Mouse (Mus musculus) heart, embryonic 10.5 days (tissue): ENCODE results near the gene Dbt. TPM values are rescaled to one million over a fixed set of nuclear protein-coding genes. Genes with fewer than 3 reads are reported as not detected.

Experiments
- DNase-seq: peaks from one replicate; pipeline ENCODE4 v3.0.0-alpha.2; 2017; ENCODE audit warnings: low spot score
- H3K27ac ChIP-seq: fragments of 300-500 bp; sonication (generic); 2 replicates; pipeline ENCODE4 v1.5.1; 2016; ENCODE audit warnings: mild to moderate bottlenecking
- H3K27me3 ChIP-seq: fragments of 300-500 bp; sonication (generic); 2 replicates; pipeline ENCODE4 v1.6.1; 2016; ENCODE audit warnings: mild to moderate bottlenecking; ENCODE audit not compliant: poor library complexity, insufficient read depth, severe bottlenecking
- H3K36me3 ChIP-seq: fragments of 300-500 bp; sonication (generic); 2 replicates; pipeline ENCODE4 v1.6.1; 2016; ENCODE audit warnings: mild to moderate bottlenecking, moderate library complexity
- H3K4me1 ChIP-seq: fragments of 300-500 bp; sonication (generic); 2 replicates; pipeline ENCODE4 v1.6.1; 2016; ENCODE audit warnings: mild to moderate bottlenecking
- H3K4me3 ChIP-seq: fragments of 300-500 bp; sonication (generic); 2 replicates; pipeline ENCODE4 v1.5.1; 2016; ENCODE audit warnings: mild to moderate bottlenecking, moderate library complexity
- H3K9me3 ChIP-seq: fragments of 300-500 bp; sonication (generic); 2 replicates; pipeline ENCODE4 v1.6.1; 2016; ENCODE audit warnings: mild to moderate bottlenecking, moderate library complexity
- WGBS: fragments of 180-500 bp; shearing (Covaris S2); methylation state at CpG from one replicate; pipeline ENCODE4 v1.1.7; 2016; 5-methylcytosine and 5-hydroxymethylcytosine counted together
- polyA plus RNA-seq: library from polyadenylated mRNA; unstranded; fragments of >200 nt; fragmentation: Nextera tagmentation; extraction: Ambion mirVana; gene quantifications from 2 replicates; pipeline ENCODE4 v1.2.1, GENCODE M21; 2016

Dbt gene
- polyA plus RNA-seq = 23.7 and 27.0 TPM in 2 replicates

- Histone ChIP-seq H3K9me3 (no peaks in the 10 kb centered on the region), H3K27me3 (no peaks in the 10 kb centered on the region), H3K4me3 (peak within 1 kb of the TSS; percentile 74), H3K4me1 (peaks cover 22% of the 10 kb centered on the region), H3K27ac (peak within 1 kb of the TSS; percentile 83), H3K36me3 (no peaks in the 10 kb centered on the region; the same call in 1 of the 2 replicates)
- DNase-seq = peak; percentile 97
- under 1% methylated on average over 36 of the region's 36 CpGs for WGBS
Measured at GRCm38 (mm10) chr3:116512904-116513716, at the start of gene Dbt. Dbt (plus strand) TSS chr3:116513070.

GRCm38 (mm10) chr3:116464318-116464717 is 48.6 kb upstream of the Dbt start:
- no peak for DNase-seq
- WGBS = 77% methylated on average over 2 of the region's 2 CpGs
- Histone ChIP-seq H3K9me3 (no peaks in the 10 kb centered on the region), H3K27ac (no peak overlapping the region), H3K4me3 (no peak overlapping the region), H3K4me1 (0 out of 2 replicates have a peak, but pooled peaks cover 8% of the 10 kb centered on the region), H3K36me3 (no peaks in the 10 kb centered on the region), H3K27me3 (no peaks in the 10 kb centered on the region)

GRCm38 (mm10) chr3:116465709-116466108 is 47.2 kb upstream of the Dbt start:
- H3K9me3 ChIP-seq = no peaks in the 10 kb centered on the region
- 85% methylated on average over 12 of the region's 12 CpGs for WGBS

GRCm38 (mm10) chr3:116474602-116475001 is 38.3 kb upstream of the Dbt start:
- Histone ChIP-seq H3K27ac (no peak overlapping the region), H3K4me1 (no peaks in the 10 kb centered on the region), H3K27me3 (no peaks in the 10 kb centered on the region), H3K36me3 (no peaks in the 10 kb centered on the region), H3K4me3 (no peak overlapping the region), H3K9me3 (no peaks in the 10 kb centered on the region)
- WGBS = 67% methylated on average over 11 of the region's 11 CpGs
- DNase-seq = no peak

More at GRCm38 (mm10) chr3:116465709-116466108, 47.2 kb upstream of the Dbt start:
- Histone ChIP-seq H3K4me1 (0 out of 2 replicates have a peak, but pooled peaks cover 8% of the 10 kb centered on the region), H3K36me3 (no peaks in the 10 kb centered on the region), H3K4me3 (no peak overlapping the region), H3K27me3 (no peaks in the 10 kb centered on the region), H3K27ac (no peak overlapping the region)
- no peak for DNase-seq

GRCm38 (mm10) chr3:116476686-116477298 is 36.1 kb upstream of the Dbt start:
- WGBS = 44% methylated on average over 5 of the region's 5 CpGs
- Histone ChIP-seq H3K9me3 (no peaks in the 10 kb centered on the region), H3K4me3 (no peak overlapping the region)

GRCm38 (mm10) chr3:116477351-116477750 is 35.5 kb upstream of the Dbt start:
- H3K4me3 ChIP-seq = no peak overlapping the region
- no peaks in the 10 kb centered on the region for H3K27me3 ChIP-seq
- H3K36me3 ChIP-seq = no peaks in the 10 kb centered on the region
- no peak for DNase-seq
- whole genome bisulfite sequencing = 84% methylated on average over 7 of the region's 7 CpGs
- peaks cover 8% of the 10 kb centered on the region; the same call in 1 of the 2 replicates for H3K4me1 ChIP-seq
- no peak overlapping the region for H3K27ac ChIP-seq
- no peaks in the 10 kb centered on the region for H3K9me3 ChIP-seq

More at GRCm38 (mm10) chr3:116476686-116477298, 36.1 kb upstream of the Dbt start:
- Histone ChIP-seq H3K27ac (no peak overlapping the region), H3K36me3 (no peaks in the 10 kb centered on the region), H3K27me3 (no peaks in the 10 kb centered on the region), H3K4me1 (peaks cover 8% of the 10 kb centered on the region; the same call in 1 of the 2 replicates)
- DNase-seq = no peak

- H3K27ac ChIP-seq = no peak overlapping the region
- H3K4me3 ChIP-seq = no peak overlapping the region
- no peaks in the 10 kb centered on the region for H3K27me3 ChIP-seq
- no peaks in the 10 kb centered on the region for H3K36me3 ChIP-seq
- 74% methylated on average over 2 of the region's 2 CpGs for WGBS
- peaks cover 8% of the 10 kb centered on the region; the same call in 1 of the 2 replicates for H3K4me1 ChIP-seq
- no peaks in the 10 kb centered on the region for H3K9me3 ChIP-seq
- DNase-seq = no peak
Measured at GRCm38 (mm10) chr3:116480119-116480518, 32.8 kb upstream of the Dbt start.

- Histone ChIP-seq H3K4me3 (no peak overlapping the region), H3K4me1 (peaks cover 8% of the 10 kb centered on the region; the same call in 1 of the 2 replicates)
- 41% methylated on average over 5 of the region's 5 CpGs for WGBS
Measured at GRCm38 (mm10) chr3:116480937-116481336, 31.9 kb upstream of the Dbt start.

GRCm38 (mm10) chr3:116482724-116483123 is 30.1 kb upstream of the Dbt start:
- H3K27ac ChIP-seq = no peak overlapping the region
- DNase-seq = no peak
- no peaks in the 10 kb centered on the region for H3K27me3 ChIP-seq
- H3K36me3 ChIP-seq = peaks cover 12% of the 10 kb centered on the region
- 72% methylated on average over 3 of the region's 3 CpGs for WGBS
- peaks cover 8% of the 10 kb centered on the region; the same call in 1 of the 2 replicates for H3K4me1 ChIP-seq
- no peaks in the 10 kb centered on the region for H3K9me3 ChIP-seq
- H3K4me3 ChIP-seq = no peak overlapping the region

More at GRCm38 (mm10) chr3:116480937-116481336, 31.9 kb upstream of the Dbt start:
- no peak for DNase-seq
- Histone ChIP-seq H3K36me3 (no peaks in the 10 kb centered on the region), H3K27me3 (no peaks in the 10 kb centered on the region), H3K27ac (no peak overlapping the region), H3K9me3 (no peaks in the 10 kb centered on the region)

- 78% methylated on average over 4 of the region's 4 CpGs for WGBS
Measured at GRCm38 (mm10) chr3:116483271-116483670, 29.6 kb upstream of the Dbt start.

GRCm38 (mm10) chr3:116490920-116491319 is 21.9 kb upstream of the Dbt start:
- Histone ChIP-seq H3K4me3 (no peak overlapping the region), H3K27ac (no peak overlapping the region), H3K36me3 (peaks cover 85% of the 10 kb centered on the region), H3K4me1 (no peaks in the 10 kb centered on the region), H3K27me3 (no peaks in the 10 kb centered on the region), H3K9me3 (no peaks in the 10 kb centered on the region)
- DNase-seq = no peak
- 87% methylated on average over 5 of the region's 5 CpGs for WGBS

More at GRCm38 (mm10) chr3:116483271-116483670, 29.6 kb upstream of the Dbt start:
- H3K4me1 ChIP-seq = peaks cover 8% of the 10 kb centered on the region; the same call in 1 of the 2 replicates
- H3K27ac ChIP-seq = no peak overlapping the region
- H3K36me3 ChIP-seq = peaks cover 18% of the 10 kb centered on the region
- H3K27me3 ChIP-seq = no peaks in the 10 kb centered on the region
- H3K4me3 ChIP-seq = no peak overlapping the region
- no peak for DNase-seq
- no peaks in the 10 kb centered on the region for H3K9me3 ChIP-seq

GRCm38 (mm10) chr3:116491923-116492454 is 20.9 kb upstream of the Dbt start:
- 93% methylated on average over 1 of the region's 1 CpGs for WGBS
- peaks cover 87% of the 10 kb centered on the region for H3K36me3 ChIP-seq

GRCm38 (mm10) chr3:116493658-116494057 is 19.2 kb upstream of the Dbt start:
- DNase-seq = no peak
- Histone ChIP-seq H3K27ac (no peak overlapping the region), H3K27me3 (no peaks in the 10 kb centered on the region), H3K36me3 (peaks cover 89% of the 10 kb centered on the region), H3K4me1 (no peaks in the 10 kb centered on the region), H3K4me3 (no peak overlapping the region), H3K9me3 (no peaks in the 10 kb centered on the region)
- WGBS = 63% methylated on average over 5 of the region's 5 CpGs

More at GRCm38 (mm10) chr3:116491923-116492454, 20.9 kb upstream of the Dbt start:
- no peak for DNase-seq
- H3K27ac ChIP-seq = no peak overlapping the region
- no peaks in the 10 kb centered on the region for H3K9me3 ChIP-seq
- no peaks in the 10 kb centered on the region for H3K27me3 ChIP-seq
- no peak overlapping the region for H3K4me3 ChIP-seq
- no peaks in the 10 kb centered on the region for H3K4me1 ChIP-seq
